Mouse (Mus musculus) liver, embryonic 14.5 days (tissue): ENCODE results near the gene Plxna4. TPM values are rescaled to one million over a fixed set of nuclear protein-coding genes. Genes with fewer than 3 reads are reported as not detected.

Experiments
- ATAC-seq: fragments of 200-750 bp; cut with Nextera tagmentation; 2 replicates; pipeline ENCODE4 v1.8.0; 2017; ENCODE audit warnings: moderate number of reproducible peaks, mild to moderate bottlenecking, moderate library complexity; ENCODE audit not compliant: insufficient read depth
- DNase-seq, 3 experiments: peaks; one replicate each; pipeline ENCODE4 v3.0.0-alpha.2; 2012 to 2013; ENCODE audit warnings: low read depth in 3 of 3, low spot score in 3 of 3
- H3K27ac ChIP-seq: fragments of 300-500 bp; sonication (generic); 2 replicates; pipeline ENCODE4 v1.5.1; 2014; ENCODE audit warnings: moderate library complexity, mild to moderate bottlenecking, control low read depth, inconsistent platforms
- H3K27me3 ChIP-seq: fragments of 300-500 bp; sonication (generic); 2 replicates; pipeline ENCODE4 v1.6.1; 2014; ENCODE audit warnings: mild to moderate bottlenecking, low read length, moderate library complexity; ENCODE audit not compliant: control insufficient read depth, insufficient read depth
- H3K36me3 ChIP-seq: fragments of 300-500 bp; sonication (generic); replicated peaks from 2 replicates; pipeline ENCODE4 v1.6.1; 2014; ENCODE audit warnings: low read depth; ENCODE audit not compliant: control insufficient read depth, insufficient read depth
- H3K4me1 ChIP-seq, 2 experiments: fragments of 200-500 bp in 1 of 2; fragments of 300-500 bp in 1 of 2; sonication (generic) in 1 of 2; replicated peaks; 2 replicates each; pipeline ENCODE4 v1.6.1; 2012 to 2014; ENCODE audit warnings: antibody characterized with exemption in 1 of 2, inconsistent platforms in 1 of 2, low read length in 1 of 2; ENCODE audit not compliant: control insufficient read depth in 2 of 2, insufficient read depth in 2 of 2
- H3K4me2 ChIP-seq: fragments of 300-500 bp; sonication (generic); 2 replicates; pipeline ENCODE4 v1.6.1; 2014; ENCODE audit warnings: low read depth, mild to moderate bottlenecking, control low read depth, moderate library complexity
- H3K4me3 ChIP-seq, 2 experiments: fragments of 200-500 bp in 1 of 2; fragments of 300-500 bp in 1 of 2; sonication (generic) in 1 of 2; 2 replicates each; pipeline ENCODE4 v1.5.1; 2012 to 2014; ENCODE audit warnings: low read depth in 2 of 2, low read length in 2 of 2, mild to moderate bottlenecking in 2 of 2, control low read depth in 1 of 2, inconsistent platforms in 1 of 2, moderate library complexity in 1 of 2; ENCODE audit not compliant: insufficient read depth in 1 of 2
- H3K9ac ChIP-seq: fragments of 300-500 bp; sonication (generic); replicated peaks from 2 replicates; pipeline ENCODE4 v1.6.1; 2014; ENCODE audit warnings: mild to moderate bottlenecking, control low read depth, moderate library complexity
- H3K9me3 ChIP-seq: fragments of 300-500 bp; sonication (generic); 2 replicates; pipeline ENCODE4 v1.6.1; 2016; ENCODE audit warnings: low read length, mixed read lengths; ENCODE audit not compliant: control insufficient read depth
- CTCF ChIP-seq: IDR thresholded peaks from 2 replicates; pipeline ENCODE4 v1.5.1; 2016; ENCODE audit warnings: antibody characterized with exemption, low read depth, control low read depth
- EP300 ChIP-seq: IDR thresholded peaks from 2 replicates; pipeline ENCODE4 v1.6.1; 2016; ENCODE audit warnings: antibody characterized with exemption, low read depth
- WGBS: fragments of 180-500 bp; shearing (Covaris S2); extraction: QIAGEN DNeasy Blood & Tissue Kit; methylation state at CpG from one replicate; pipeline ENCODE4 v1.1.7; 2014; ENCODE audit not compliant: insufficient replicate concordance; 5-methylcytosine and 5-hydroxymethylcytosine counted together
- polyA plus RNA-seq, 2 experiments: library from polyadenylated mRNA; depleted of rRNA in 1 of 2; stranded (reverse) in 1 of 2; unstranded in 1 of 2; fragments of >200 nt; fragmentation: Nextera tagmentation in 1 of 2; extraction: Ambion mirVana in 1 of 2; gene quantifications; 2 replicates each; pipeline versions ENCODE4 v1.2.1 to v1.2.3; 2012 to 2014

Gene Plxna4
- polyA plus RNA-seq, 2 experiments = 0.17 to 0.25 TPM

- Histone ChIP-seq H3K9me3 (no peaks in the 10 kb centered on the region), H3K27ac (no peak overlapping the region), H3K27me3 (no peaks in the 10 kb centered on the region), H3K36me3 (no peaks in the 10 kb centered on the region), H3K9ac (no peak overlapping the region), H3K4me2 (no peak overlapping the region), H3K4me1 (no peaks in the 10 kb centered on the region), H3K4me3 (no peak overlapping the region)
- TF ChIP-seq EP300 = no peak
- no peak for TF ChIP-seq CTCF
- WGBS = 41% methylated on average over 2 of the region's 2 CpGs
- DNase-seq = no peak
- no peak for ATAC-seq
Measured at GRCm38 (mm10) chr6:32280728-32281127, 307.3 kb downstream of the Plxna4 start.

GRCm38 (mm10) chr6:32271463-32271862, 316.5 kb downstream of the Plxna4 start:
- no peaks in the 10 kb centered on the region for H3K9me3 ChIP-seq
- H3K4me1 ChIP-seq = no peaks in the 10 kb centered on the region
- 68% methylated on average over 4 of the region's 4 CpGs for WGBS
- no peak for TF ChIP-seq CTCF
- no peak for TF ChIP-seq EP300
- no peaks in the 10 kb centered on the region for H3K27me3 ChIP-seq
- no peaks in the 10 kb centered on the region for H3K36me3 ChIP-seq
- H3K27ac ChIP-seq = no peak overlapping the region
- no peak overlapping the region for H3K9ac ChIP-seq
- ATAC-seq = no peak
- no peak overlapping the region for H3K4me2 ChIP-seq
- H3K4me3 ChIP-seq = no peak overlapping the region
- DNase-seq = no peak

GRCm38 (mm10) chr6:32266085-32266484, 321.9 kb downstream of the Plxna4 start:
- 68% methylated on average over 7 of the region's 7 CpGs for WGBS
- H3K4me1 ChIP-seq = no peaks in the 10 kb centered on the region
- no peak overlapping the region for H3K4me3 ChIP-seq
- no peak overlapping the region for H3K27ac ChIP-seq
- TF ChIP-seq EP300 (no peak), CTCF (no peak)
- H3K9me3 ChIP-seq = no peaks in the 10 kb centered on the region
- no peak overlapping the region for H3K4me2 ChIP-seq
- H3K27me3 ChIP-seq = no peaks in the 10 kb centered on the region
- H3K36me3 ChIP-seq = no peaks in the 10 kb centered on the region
- DNase-seq (no peak), ATAC-seq (no peak)
- no peak overlapping the region for H3K9ac ChIP-seq

GRCm38 (mm10) chr6:32261339-32261738, 326.7 kb downstream of the Plxna4 start:
- Histone ChIP-seq H3K9me3 (no peaks in the 10 kb centered on the region), H3K4me3 (no peak overlapping the region), H3K27me3 (no peaks in the 10 kb centered on the region), H3K36me3 (no peaks in the 10 kb centered on the region), H3K4me2 (no peak overlapping the region), H3K9ac (no peak overlapping the region), H3K4me1 (no peaks in the 10 kb centered on the region), H3K27ac (no peak overlapping the region)
- no peak for TF ChIP-seq CTCF
- TF ChIP-seq EP300 = no peak
- ATAC-seq = no peak
- 30% methylated on average over 3 of the region's 3 CpGs for WGBS
- no peak for DNase-seq

GRCm38 (mm10) chr6:32260341-32260740, 327.7 kb downstream of the Plxna4 start:
- TF ChIP-seq EP300 (no peak), CTCF (no peak)
- H3K9me3 ChIP-seq = no peaks in the 10 kb centered on the region
- no peak for ATAC-seq
- no peaks in the 10 kb centered on the region for H3K36me3 ChIP-seq
- no peaks in the 10 kb centered on the region for H3K27me3 ChIP-seq
- no peak overlapping the region for H3K4me3 ChIP-seq
- no peak overlapping the region for H3K9ac ChIP-seq
- no peak overlapping the region for H3K27ac ChIP-seq
- no peak overlapping the region for H3K4me2 ChIP-seq
- no peak for DNase-seq
- WGBS = 64% methylated on average over 5 of the region's 5 CpGs
- no peaks in the 10 kb centered on the region for H3K4me1 ChIP-seq
